Mouse (Mus musculus): ENCODE results near the gene Fam228b.
"Not testable (repeated sequence)": the region's sequence is repeated elsewhere in the genome, so short reads cannot be mapped to it uniquely, and the experiment has no call there.

The Fam228b gene

GRCm38 (mm10) chr12:4768492-4769332, at the start of gene Fam228b, which contains the start of gene Pfn4:
Fam228b (minus strand) TSS chr12:4769267.
Pfn4 (plus strand) TSS chr12:4769022.
- peak; percentile 82 for DNase-seq (ENCODE audit: low read depth)

- peak; percentile 98 for DNase-seq (ENCODE audit: low read depth)
Observed at GRCm38 (mm10) chr12:4817361-4818101, 48.5 kb upstream of the Fam228b start, which contains the start of gene Sf3b6. Sf3b6 (plus strand) TSS chr12:4817544.

GRCm38 (mm10) chr12:4816680-4817360, 47.8 kb upstream of the Fam228b start:
- no peak for DNase-seq (ENCODE audit: low read depth)

GRCm38 (mm10) chr12:4813636-4814035, 44.6 kb upstream of the Fam228b start:
- no peak for DNase-seq (ENCODE audit: low read depth)

- no peak for DNase-seq (ENCODE audit: low read depth)
Observed at GRCm38 (mm10) chr12:4811705-4812104, 42.6 kb upstream of the Fam228b start.

GRCm38 (mm10) chr12:4811036-4811435, 42.0 kb upstream of the Fam228b start:
- DNase-seq (ENCODE audit: low read depth), result no peak

- not testable (repeated sequence) for DNase-seq (ENCODE audit: low read depth)
Observed at GRCm38 (mm10) chr12:4797471-4797870, 28.4 kb upstream of the Fam228b start.

GRCm38 (mm10) chr12:4793718-4794117, 24.7 kb upstream of the Fam228b start:
- DNase-seq (ENCODE audit: low read depth), result no peak

- DNase-seq (ENCODE audit: low read depth), result not testable (repeated sequence)
Observed at GRCm38 (mm10) chr12:4788128-4788527, 19.1 kb upstream of the Fam228b start.

- no peak for DNase-seq (ENCODE audit: low read depth)
Observed at GRCm38 (mm10) chr12:4784466-4784865, 15.4 kb upstream of the Fam228b start.

- DNase-seq (ENCODE audit: low read depth), result no peak
Observed at GRCm38 (mm10) chr12:4783598-4783997, 14.5 kb upstream of the Fam228b start.

- not testable (repeated sequence) for DNase-seq (ENCODE audit: low read depth)
Observed at GRCm38 (mm10) chr12:4781725-4782404, 12.8 kb upstream of the Fam228b start.

- no peak for DNase-seq (ENCODE audit: low read depth)
Observed at GRCm38 (mm10) chr12:4781270-4781669, 12.2 kb upstream of the Fam228b start.

- DNase-seq (ENCODE audit: low read depth), result no peak
Observed at GRCm38 (mm10) chr12:4780245-4780644, 11.2 kb upstream of the Fam228b start.

- no peak for DNase-seq (ENCODE audit: low read depth)
Observed at GRCm38 (mm10) chr12:4777734-4778133, 8.7 kb upstream of the Fam228b start.

- DNase-seq (ENCODE audit: low read depth), result no peak
Observed at GRCm38 (mm10) chr12:4775588-4775949, 6.5 kb upstream of the Fam228b start.

GRCm38 (mm10) chr12:4774895-4775587, 6.0 kb upstream of the Fam228b start:
- peak; percentile 37 for DNase-seq (ENCODE audit: low read depth)

GRCm38 (mm10) chr12:4769333-4769723, 261 bp upstream of the Fam228b start:
- DNase-seq (ENCODE audit: low read depth), result no peak

GRCm38 (mm10) chr12:4757060-4757459, 12.0 kb downstream of the Fam228b start:
- no peak for DNase-seq (ENCODE audit: low read depth)

GRCm38 (mm10) chr12:4754451-4754850, 14.6 kb downstream of the Fam228b start:
- not testable (repeated sequence) for DNase-seq (ENCODE audit: low read depth)

GRCm38 (mm10) chr12:4744486-4744885, 24.6 kb downstream of the Fam228b start:
- no peak for DNase-seq (ENCODE audit: low read depth)
